Mouse (Mus musculus): Measurements from ENCODE around the gene Arhgap5.

The Arhgap5 gene

DNA sequence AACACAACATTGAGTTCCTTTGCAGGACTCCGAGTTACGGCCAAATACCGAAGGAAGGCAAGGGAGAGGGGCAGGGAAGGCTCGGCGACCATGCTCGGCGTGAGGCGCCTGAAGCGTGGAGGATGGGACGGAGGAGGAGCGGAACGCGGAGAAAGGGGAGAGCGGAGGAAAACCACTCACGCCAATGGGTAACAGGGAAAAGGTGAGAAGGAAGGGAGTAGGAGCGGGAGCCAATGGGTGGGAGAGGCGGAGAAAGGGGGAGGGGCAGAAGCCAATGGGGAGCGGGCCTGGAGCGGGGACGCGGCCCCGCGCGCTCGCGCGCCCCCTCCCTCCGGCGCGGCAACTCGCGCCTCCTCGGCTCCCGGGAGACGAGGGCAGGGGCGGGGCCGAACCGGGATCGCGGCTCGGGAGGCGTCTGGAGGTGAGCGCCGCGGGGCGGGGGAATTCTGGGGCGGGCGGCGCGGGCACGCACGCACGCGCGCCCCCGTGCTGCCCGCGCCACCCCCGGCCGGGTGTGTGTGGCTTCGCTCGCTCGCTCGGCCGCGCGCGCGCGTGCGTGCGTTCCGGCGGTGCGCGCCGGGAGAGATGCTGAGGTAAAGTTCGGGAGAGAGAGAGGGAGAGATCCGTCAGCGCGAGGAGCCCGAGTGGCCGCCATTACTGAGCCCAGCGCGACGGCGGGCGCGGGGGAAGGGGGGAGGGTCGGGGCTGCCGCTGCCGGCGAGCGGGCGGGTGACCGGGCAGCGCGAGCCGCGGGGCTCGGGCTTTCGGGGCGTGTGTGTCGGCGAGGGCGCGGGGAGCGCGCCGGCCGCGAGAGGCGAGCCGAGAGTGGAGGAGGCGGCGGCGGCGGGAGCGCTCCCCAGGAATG, at the start of gene Arhgap5:
Gene Arhgap5 (plus strand): TSS at position 517 of the 865 bp plus-strand sequence.
- DNase-seq (ENCODE audit: low spot score in 2 of 2), result peak; percentile 63 to 76

- DNase-seq (ENCODE audit: low spot score in 2 of 2), result no peak
These were observed 39.2 kb upstream of the Arhgap5 start for GRCm38 (mm10) chr12:52464593-52464992.

- no peak for DNase-seq (ENCODE audit: low spot score in 2 of 2)
These were observed 32.2 kb upstream of the Arhgap5 start for GRCm38 (mm10) chr12:52471621-52472020.

- DNase-seq (ENCODE audit: low spot score in 2 of 2), result no peak
These were observed 29.5 kb upstream of the Arhgap5 start for GRCm38 (mm10) chr12:52473988-52474968.

DNA sequence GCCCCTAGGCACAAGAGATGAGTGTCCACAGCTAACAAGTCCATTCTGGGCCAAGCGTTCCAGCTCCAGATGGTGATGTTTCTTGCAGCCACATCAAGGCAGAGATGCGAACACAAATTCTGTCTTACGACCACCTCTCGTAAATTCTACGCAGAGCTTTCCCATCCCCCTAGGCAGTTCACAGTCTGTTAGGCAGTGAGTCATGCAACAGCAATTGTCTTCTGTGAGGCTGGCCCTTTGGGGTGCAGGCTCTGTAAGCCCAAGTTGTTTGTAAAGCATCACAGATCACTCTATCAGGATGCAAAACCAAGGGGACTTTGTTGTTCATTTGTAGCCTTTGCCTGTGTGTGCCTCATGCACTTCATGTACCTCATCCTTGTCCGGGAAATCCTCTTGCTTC, 27.7 kb upstream of the Arhgap5 start:
- no peak for DNase-seq (ENCODE audit: low spot score in 2 of 2)

- DNase-seq (ENCODE audit: low spot score in 2 of 2), result no peak
These were observed 25.2 kb upstream of the Arhgap5 start for GRCm38 (mm10) chr12:52478611-52479010.

DNA sequence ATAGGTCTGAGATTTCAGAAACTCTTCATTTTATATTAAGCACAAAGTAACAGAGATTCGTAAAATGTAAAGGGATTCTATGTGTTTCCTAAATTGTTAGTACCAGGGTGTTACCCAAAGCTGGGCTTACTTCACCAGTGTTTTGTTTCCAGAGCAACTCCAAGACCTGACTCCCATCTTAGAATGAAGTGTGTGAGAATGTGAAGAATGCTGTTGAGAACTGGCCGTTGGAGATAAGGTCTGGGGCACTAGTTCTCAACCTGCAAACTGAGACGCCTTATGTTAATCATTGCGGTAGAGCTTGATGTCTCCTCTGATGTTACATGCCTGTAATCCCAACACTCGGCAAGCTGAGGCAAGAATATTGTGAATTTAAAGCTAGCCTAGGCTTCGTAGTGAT, 24.4 kb upstream of the Arhgap5 start:
- no peak for DNase-seq (ENCODE audit: low spot score in 2 of 2)

- DNase-seq (ENCODE audit: low spot score in 2 of 2), result no peak
These were observed 22.9 kb upstream of the Arhgap5 start for GRCm38 (mm10) chr12:52480851-52481250.

- no peak for DNase-seq (ENCODE audit: low spot score in 2 of 2)
These were observed 21.7 kb upstream of the Arhgap5 start for GRCm38 (mm10) chr12:52481969-52482550.

DNA sequence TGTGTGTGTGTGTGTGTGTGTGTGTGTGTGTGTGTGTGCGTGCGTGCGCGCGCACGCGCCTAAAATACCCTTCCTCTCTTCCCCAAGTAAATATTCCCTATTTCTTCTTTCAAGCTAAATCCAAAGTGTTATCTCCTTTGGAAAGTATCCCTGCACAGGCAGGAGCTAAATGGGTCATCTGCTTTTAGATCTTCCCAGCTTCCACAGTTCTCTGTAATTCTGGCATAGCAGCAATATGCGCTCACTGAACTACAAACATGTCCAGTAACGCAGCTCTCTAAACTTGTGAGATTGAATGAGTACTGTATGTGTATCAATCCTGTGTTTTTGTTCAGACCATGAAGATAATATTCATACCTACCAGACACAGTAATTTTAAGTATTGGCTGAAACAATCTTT, 20.6 kb upstream of the Arhgap5 start:
- no peak for DNase-seq (ENCODE audit: low spot score in 2 of 2)

DNA sequence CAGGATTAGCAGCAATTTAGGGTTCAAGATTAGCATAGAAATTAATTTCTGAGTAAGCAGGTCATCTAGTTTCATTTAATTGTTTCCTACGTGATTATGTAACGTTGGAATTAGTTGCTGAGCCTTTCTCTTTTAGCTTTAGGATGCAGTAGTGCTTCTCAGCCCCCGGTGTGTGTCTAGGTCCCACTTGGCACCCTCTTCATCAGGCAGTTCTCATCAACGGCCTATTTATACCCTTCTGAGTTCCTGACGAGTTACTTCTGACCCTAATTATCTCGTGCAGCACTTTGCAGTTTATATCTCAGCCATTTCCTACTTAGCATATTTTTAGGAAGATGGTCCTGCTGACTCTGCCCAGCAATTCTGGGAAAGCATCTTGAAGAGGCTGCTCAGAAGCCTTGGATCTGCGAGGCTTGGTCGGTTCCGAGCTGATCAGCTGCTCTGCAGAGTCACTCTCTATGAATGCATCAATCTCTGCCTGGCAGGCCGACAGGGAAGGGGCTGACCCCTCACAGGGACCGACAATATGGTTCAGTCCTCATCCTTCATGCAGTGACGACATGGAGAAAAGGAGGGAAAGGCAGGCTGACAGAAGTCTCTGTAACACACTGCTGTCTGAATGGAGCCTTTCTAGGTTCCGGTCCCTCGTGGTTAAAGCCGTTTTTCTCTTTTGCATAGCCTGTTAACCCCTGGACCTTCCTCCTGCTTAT, 15.4 kb upstream of the Arhgap5 start:
- no peak for DNase-seq (ENCODE audit: low spot score in 2 of 2)

- no peak for DNase-seq (ENCODE audit: low spot score in 2 of 2)
These were observed 10.5 kb upstream of the Arhgap5 start for GRCm38 (mm10) chr12:52493281-52493681.

GRCm38 (mm10) chr12:52497209-52497608, 6.6 kb upstream of the Arhgap5 start:
- no peak for DNase-seq (ENCODE audit: low spot score in 2 of 2)

- DNase-seq (ENCODE audit: low spot score in 2 of 2), result no peak
These were observed 2.6 kb upstream of the Arhgap5 start for GRCm38 (mm10) chr12:52500915-52501833.

DNA sequence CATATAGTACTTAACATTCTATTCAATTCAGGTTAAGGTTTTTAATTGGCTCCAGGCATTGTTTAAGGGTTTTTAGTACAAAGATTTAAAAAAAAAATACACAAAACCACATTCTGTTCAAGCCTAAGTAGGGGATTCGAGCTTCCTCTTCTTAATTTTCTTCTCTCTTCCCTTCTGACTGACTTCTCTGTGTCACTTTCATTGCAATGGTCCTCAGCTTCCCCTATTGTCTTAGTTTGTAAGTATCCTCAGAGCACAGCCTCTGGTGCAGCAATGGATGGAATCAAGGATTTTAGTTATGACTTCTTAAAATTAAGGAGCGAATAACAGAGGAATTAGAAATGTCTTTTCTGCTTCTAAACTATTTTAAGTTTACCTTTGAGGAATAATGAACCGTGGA, 1.6 kb upstream of the Arhgap5 start:
- DNase-seq (ENCODE audit: low spot score in 2 of 2), result no peak

- no peak for DNase-seq (ENCODE audit: low spot score in 2 of 2)
These were observed 679 bp upstream of the Arhgap5 start for GRCm38 (mm10) chr12:52503131-52503455.

GRCm38 (mm10) chr12:52504331-52505181, 784 bp downstream of the Arhgap5 start:
- peak in 1 of 2 experiments; percentile 23 for DNase-seq (ENCODE audit: low spot score in 2 of 2)

DNA sequence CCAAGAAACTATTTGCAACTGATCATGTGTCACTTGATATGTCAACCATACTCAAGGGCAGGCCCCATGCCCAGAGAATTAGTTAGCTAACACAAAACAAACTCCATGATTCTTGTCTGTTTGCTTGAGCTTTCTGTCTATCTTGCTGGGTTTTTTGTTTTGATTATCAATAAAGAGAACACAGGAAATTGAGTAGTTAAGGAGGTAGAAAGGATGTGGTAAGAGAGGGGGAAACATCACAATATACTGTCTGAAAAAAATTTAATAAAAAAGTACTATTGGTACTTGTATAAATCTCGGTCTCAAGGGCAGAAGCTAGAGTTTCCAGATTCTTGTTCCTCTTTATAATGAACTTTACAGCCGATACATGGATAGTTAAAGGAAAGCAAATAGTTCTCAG, 20.9 kb downstream of the Arhgap5 start:
- DNase-seq (ENCODE audit: low spot score in 2 of 2), result no peak

DNA sequence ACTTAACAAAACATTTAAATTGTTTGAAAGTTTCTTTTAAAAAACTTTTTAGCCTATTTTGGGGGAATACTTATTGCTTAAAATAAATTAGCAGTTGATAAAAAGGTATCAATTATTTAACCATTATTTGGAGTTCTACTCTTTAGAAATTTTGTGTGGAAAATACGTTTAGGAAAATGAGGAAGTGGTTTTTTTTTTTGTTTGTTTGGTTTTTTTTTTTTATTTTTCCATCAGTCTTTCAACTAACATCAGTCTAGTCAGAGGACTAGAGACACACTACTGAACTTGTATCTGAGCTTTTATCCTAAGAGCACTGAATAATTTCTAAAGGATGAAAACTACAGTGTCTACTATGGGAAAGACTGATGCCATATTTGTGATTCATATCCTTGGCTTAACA, 21.7 kb downstream of the Arhgap5 start:
- DNase-seq (ENCODE audit: low spot score in 2 of 2), result no peak

DNA sequence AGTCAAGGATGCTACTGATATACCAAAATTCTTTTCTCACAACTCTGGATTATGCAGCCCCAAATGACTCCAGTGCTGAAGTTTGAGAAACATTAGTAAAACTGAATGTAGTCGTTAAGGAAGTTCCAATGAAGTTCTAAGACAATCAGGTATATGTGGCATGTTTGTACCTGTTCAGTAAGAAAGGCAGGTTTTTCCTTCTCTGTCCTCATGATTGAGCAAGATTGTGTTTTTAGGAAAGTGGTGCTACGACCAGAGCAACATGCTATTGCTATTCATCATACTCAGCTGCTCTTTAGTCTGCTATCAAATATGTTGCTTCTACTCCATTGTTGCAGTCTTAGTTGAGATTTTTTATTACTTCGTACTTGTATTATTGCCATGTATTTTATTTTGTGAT, 26.0 kb downstream of the Arhgap5 start:
- no peak for DNase-seq (ENCODE audit: low spot score in 2 of 2)
